Mouse (Mus musculus) 3T3-L1 (cell line): Measurements from ENCODE around the gene Reep6.

ENCODE experiments used
- DNase-seq: peaks from one replicate; pipeline ENCODE4 v3.0.0-alpha.2; 2015; ENCODE audit warnings: low read depth, low spot score

Gene Reep6

GRCm38 (mm10) chr10:80301256-80302081 lies 28.3 kb upstream of the Reep6 start:
- no peak for DNase-seq

- DNase-seq, result no peak
These were observed 27.7 kb upstream of the Reep6 start for GRCm38 (mm10) chr10:80302082-80302355.

- DNase-seq, result no peak
These were observed 27.3 kb upstream of the Reep6 start for GRCm38 (mm10) chr10:80302471-80302881.

GRCm38 (mm10) chr10:80304458-80304857 lies 25.3 kb upstream of the Reep6 start:
- no peak for DNase-seq

GRCm38 (mm10) chr10:80304862-80305261 lies 24.9 kb upstream of the Reep6 start:
- DNase-seq, result no peak

- DNase-seq, result no peak
These were observed 18.2 kb upstream of the Reep6 start for GRCm38 (mm10) chr10:80311560-80311959.

- DNase-seq, result no peak
These were observed 16.9 kb upstream of the Reep6 start for GRCm38 (mm10) chr10:80312586-80313504.

- DNase-seq, result no peak
These were observed 16.0 kb upstream of the Reep6 start for GRCm38 (mm10) chr10:80313627-80314201.

- DNase-seq, result no peak
These were observed 15.2 kb upstream of the Reep6 start for GRCm38 (mm10) chr10:80314494-80315001.

GRCm38 (mm10) chr10:80315315-80315714 lies 14.4 kb upstream of the Reep6 start:
- DNase-seq, result no peak

GRCm38 (mm10) chr10:80316359-80316781 lies 13.4 kb upstream of the Reep6 start:
- DNase-seq, result no peak

- DNase-seq, result no peak
These were observed 12.7 kb upstream of the Reep6 start for GRCm38 (mm10) chr10:80317011-80317410.

GRCm38 (mm10) chr10:80320340-80320760 lies 9.4 kb upstream of the Reep6 start, which contains the start of gene 2310011J03Rik:
2310011J03Rik (minus strand) TSS chr10:80320537.
- DNase-seq, result peak; percentile 96

- DNase-seq, result no peak
These were observed 8.6 kb upstream of the Reep6 start for GRCm38 (mm10) chr10:80321014-80321669.

GRCm38 (mm10) chr10:80321670-80322581 lies 7.8 kb upstream of the Reep6 start:
- DNase-seq, result no peak

GRCm38 (mm10) chr10:80322811-80323211 lies 6.9 kb upstream of the Reep6 start:
- no peak for DNase-seq

- DNase-seq, result peak; percentile 47
These were observed 6.3 kb upstream of the Reep6 start for GRCm38 (mm10) chr10:80323261-80324119.

- no peak for DNase-seq
These were observed 5.4 kb upstream of the Reep6 start for GRCm38 (mm10) chr10:80324120-80325037.
